Mouse (Mus musculus) thymus, postnatal 14 days (tissue): ENCODE measurements around the gene Dglucy.

Source experiments
- DNase-seq: peaks from one replicate; pipeline ENCODE4 v3.0.0; 2021

Gene Dglucy

GRCm38 (mm10) chr12:100778934-100779865 lies at the start of gene Dglucy:
Gene Dglucy, plus strand, starts transcription at chr12:100779057.
- DNase-seq = peak; percentile 61

GRCm38 (mm10) chr12:100735156-100735555 lies 43.7 kb upstream of the Dglucy start:
- no peak for DNase-seq

GRCm38 (mm10) chr12:100735581-100735980 lies 43.3 kb upstream of the Dglucy start:
- DNase-seq = no peak

- no peak for DNase-seq
Measured at GRCm38 (mm10) chr12:100738498-100738897, 40.4 kb upstream of the Dglucy start.

GRCm38 (mm10) chr12:100739011-100739570 lies 39.8 kb upstream of the Dglucy start:
- DNase-seq = no peak

- DNase-seq = no peak
Measured at GRCm38 (mm10) chr12:100740313-100740712, 38.5 kb upstream of the Dglucy start.

GRCm38 (mm10) chr12:100742468-100742867 lies 36.4 kb upstream of the Dglucy start:
- DNase-seq = no peak

- no peak for DNase-seq
Measured at GRCm38 (mm10) chr12:100752977-100753376, 25.9 kb upstream of the Dglucy start.

GRCm38 (mm10) chr12:100753716-100754115 lies 25.1 kb upstream of the Dglucy start:
- DNase-seq = no peak

- DNase-seq = no peak
Measured at GRCm38 (mm10) chr12:100757427-100757826, 21.4 kb upstream of the Dglucy start.

- DNase-seq = no peak
Measured at GRCm38 (mm10) chr12:100762663-100763425, 16.0 kb upstream of the Dglucy start.

- no peak for DNase-seq
Measured at GRCm38 (mm10) chr12:100764329-100765018, 14.4 kb upstream of the Dglucy start.

GRCm38 (mm10) chr12:100769871-100770270 lies 9.0 kb upstream of the Dglucy start:
- no peak for DNase-seq

- DNase-seq = no peak
Measured at GRCm38 (mm10) chr12:100770765-100771164, 8.1 kb upstream of the Dglucy start.

GRCm38 (mm10) chr12:100772230-100772984 lies 6.5 kb upstream of the Dglucy start:
- DNase-seq = peak; percentile 45

- no peak for DNase-seq
Measured at GRCm38 (mm10) chr12:100774756-100775155, 4.1 kb upstream of the Dglucy start.

- DNase-seq = no peak
Measured at GRCm38 (mm10) chr12:100775291-100775690, 3.6 kb upstream of the Dglucy start.

GRCm38 (mm10) chr12:100775911-100776581 lies 2.8 kb upstream of the Dglucy start:
- no peak for DNase-seq

GRCm38 (mm10) chr12:100776991-100777390 lies 1.9 kb upstream of the Dglucy start:
- no peak for DNase-seq

GRCm38 (mm10) chr12:100778276-100778933 lies 452 bp upstream of the Dglucy start:
- no peak for DNase-seq

- DNase-seq = no peak
Measured at GRCm38 (mm10) chr12:100780416-100780815, 1.6 kb downstream of the Dglucy start.
